Mouse (Mus musculus): ENCODE measurements at regions not wholly inside any gene's neighbourhood (a gene's known extent, or its start where the extent isn't known, plus 50 kb on each side); places are given as distances from the start of the nearest gene placed in this dataset. TPM values are rescaled to one million over a fixed set of nuclear protein-coding genes. Genes with fewer than 3 reads are reported as not detected.

GRCm38 (mm10) chr2:94500649-94501048 lies 62.7 kb upstream of the Api5 start:
- no peak overlapping the region for H3K27ac ChIP-seq (ENCODE audit: low read depth, low read length)
- H3K4me2 ChIP-seq (ENCODE audit: low read length), result no peak overlapping the region
- 48% methylated on average over 2 of the region's 2 CpGs for WGBS
- H3K4me1 ChIP-seq (ENCODE audit: control insufficient read depth, insufficient read depth, low read length), result no peaks in the 10 kb centered on the region
- H3K9ac ChIP-seq (ENCODE audit: low read length), result no peak overlapping the region
- no peaks in the 10 kb centered on the region for H3K36me3 ChIP-seq (ENCODE audit: control insufficient read depth, insufficient read depth, low read length)
- ATAC-seq (no peak), DNase-seq (ENCODE audit: low spot score) (no peak)
- no peaks in the 10 kb centered on the region for H3K9me3 ChIP-seq (replicated peaks; ENCODE audit: control insufficient read depth, low read length)
- no peak overlapping the region for H3K4me3 ChIP-seq (ENCODE audit: low read depth, low read length)
- H3K27me3 ChIP-seq (replicated peaks; ENCODE audit: control insufficient read depth, insufficient read depth, low read length), result no peaks in the 10 kb centered on the region

GRCm38 (mm10) chr2:94498516-94498915 lies 60.6 kb upstream of the Api5 start:
- Histone ChIP-seq H3K27me3 (replicated peaks; ENCODE audit: control insufficient read depth, insufficient read depth, low read length) (no peaks in the 10 kb centered on the region), H3K9me3 (replicated peaks; ENCODE audit: control insufficient read depth, low read length) (no peaks in the 10 kb centered on the region), H3K9ac (ENCODE audit: low read length) (no peak overlapping the region), H3K27ac (ENCODE audit: low read depth, low read length) (no peak overlapping the region), H3K36me3 (ENCODE audit: control insufficient read depth, insufficient read depth, low read length) (no peaks in the 10 kb centered on the region), H3K4me2 (ENCODE audit: low read length) (no peak overlapping the region), H3K4me1 (ENCODE audit: control insufficient read depth, insufficient read depth, low read length) (no peaks in the 10 kb centered on the region), H3K4me3 (ENCODE audit: low read depth, low read length) (no peak overlapping the region)
- ATAC-seq (no peak), DNase-seq (ENCODE audit: low spot score) (no peak)
- WGBS, result 39% methylated on average over 2 of the region's 2 CpGs

Small RNA genes in the stretch of these regions (microRNA-seq; reads per million reads assigned to microRNA genes)
- not detected for gene Gm44461
